In genomic region chr10:128412558-128412957, GRCm38 (mm10) we compare ENCODE assay signal across 8 mouse cellular contexts. TPM values are rescaled to one million over a fixed set of nuclear protein-coding genes. Genes with fewer than 3 reads are reported as not detected.
DNase-seq lines count a peak whose midpoint lies in the region; ATAC-seq and TF ChIP-seq lines count a peak whose summit lies in the region.

No protein-coding gene starts in this region.

- no peak for TF ChIP-seq CTCF in G1E (IDR thresholded peaks at IDR 0.05; ENCODE audit: low read depth, low read length)

- H3K27ac ChIP-seq in heart, embryonic 16.5 days (ENCODE audit: low read length) = peak overlapping the region; percentile 98
- peak overlapping the region; percentile 76; the same call in 1 of the 2 replicates for H3K27ac ChIP-seq in hindbrain, embryonic 11.5 days (ENCODE audit: low read depth, low read length)
- H3K27ac ChIP-seq in midbrain, embryonic 11.5 days (ENCODE audit: low read depth, low read length) = no peak overlapping the region

- H3K36me3 ChIP-seq in heart, embryonic 16.5 days (ENCODE audit: control insufficient read depth, insufficient read depth) = peaks cover 12% of the 10 kb centered on the region; the same call in 1 of the 2 replicates
- peaks cover 57% of the 10 kb centered on the region for H3K36me3 ChIP-seq in G1E (replicated peaks)
- peaks cover 8% of the 10 kb centered on the region; the same call in 1 of the 2 replicates for H3K36me3 ChIP-seq in hindbrain, embryonic 11.5 days (ENCODE audit: control insufficient read depth, insufficient read depth, low read length)
- H3K36me3 ChIP-seq in midbrain, embryonic 11.5 days (ENCODE audit: control insufficient read depth, insufficient read depth, low read length) = peaks cover 2% of the 10 kb centered on the region; the same call in 1 of the 2 replicates

- H3K9ac ChIP-seq in heart, embryonic 16.5 days (ENCODE audit: low read length) = peak overlapping the region; percentile 90
- H3K9ac ChIP-seq in hindbrain, embryonic 11.5 days (ENCODE audit: low read depth, low read length) = peak overlapping the region; percentile 68; the same call in 1 of the 2 replicates
- H3K9ac ChIP-seq in midbrain, embryonic 11.5 days (ENCODE audit: low read length) = peak overlapping the region; percentile 88

- H3K27me3 ChIP-seq in heart, embryonic 16.5 days (ENCODE audit: control insufficient read depth, insufficient read depth, low read length) = no peaks in the 10 kb centered on the region
- no peaks in the 10 kb centered on the region for H3K27me3 ChIP-seq in G1E (ENCODE audit: insufficient read depth, low read length)
- H3K27me3 ChIP-seq in hindbrain, embryonic 11.5 days (ENCODE audit: control insufficient read depth, insufficient read depth, low read length) = no peaks in the 10 kb centered on the region
- no peaks in the 10 kb centered on the region for H3K27me3 ChIP-seq in midbrain, embryonic 11.5 days (ENCODE audit: control insufficient read depth, insufficient read depth, low read length)

- H3K4me2 ChIP-seq in heart, embryonic 16.5 days (ENCODE audit: low read depth, low read length) = peak overlapping the region; percentile 98
- H3K4me2 ChIP-seq in hindbrain, embryonic 11.5 days (replicated peaks; ENCODE audit: low read depth, low read length) = peak overlapping the region; percentile 89
- H3K4me2 ChIP-seq in midbrain, embryonic 11.5 days = peak overlapping the region; percentile 90

- peak overlapping the region; percentile 100 for H3K4me3 ChIP-seq in heart, embryonic 16.5 days (ENCODE audit: low read length)
- peak overlapping the region; percentile 88 for H3K4me3 ChIP-seq in G1E (ENCODE audit: low read depth, low read length)
- peak overlapping the region; percentile 60 for H3K4me3 ChIP-seq in hindbrain, embryonic 11.5 days (ENCODE audit: low read depth, low read length)
- peak overlapping the region; percentile 90 for H3K4me3 ChIP-seq in midbrain, embryonic 11.5 days (ENCODE audit: low read depth, low read length)

- no peak for ATAC-seq in heart, embryonic 16.5 days (replicated peaks; ENCODE audit: extremely low read depth, insufficient read depth, low FRiP score)
- no peak for ATAC-seq in G1E (ENCODE audit: extremely low read depth, insufficient number of reproducible peaks, low FRiP score, poor library complexity, severe bottlenecking)
- no peak for ATAC-seq in hindbrain, embryonic 11.5 days (ENCODE audit: low FRiP score)
- no peak for ATAC-seq in midbrain, embryonic 11.5 days (ENCODE audit: low FRiP score)

- no peak for DNase-seq in heart, postnatal 36 days
- DNase-seq in G1E (ENCODE audit: low spot score) = no peak
- DNase-seq in hindbrain, embryonic 11.5 days (ENCODE audit: low spot score) = no peak
- DNase-seq in midbrain, embryonic 11.5 days (ENCODE audit: low spot score, missing footprints) = peak; percentile 81
- no peak for DNase-seq in layer of hippocampus, postnatal 25 days (ENCODE audit: extremely low spot score in 1 of 2, low spot score in 1 of 2)
- DNase-seq in adrenal gland, adult 18-20 months (ENCODE audit: low spot score in 2 of 2) = no peak
- no peak for DNase-seq in thymus, postnatal 36 days

- intact Hi-C loops in heart, postnatal 36 days (cut with DNase I) = loop anchor here (5.0 kb wide), 1 partner anchor 135 kb away; the partner anchor contains the start of genes Rpl41 and Zc3h10

- 18% methylated on average over 1 of the region's 1 CpGs for WGBS in heart, embryonic 16.5 days
- 80% methylated on average over 1 of the region's 1 CpGs for WGBS in hindbrain, embryonic 11.5 days
- WGBS in midbrain, embryonic 11.5 days = 52% methylated on average over 1 of the region's 1 CpGs

- H3K4me1 ChIP-seq in heart, embryonic 16.5 days (ENCODE audit: control insufficient read depth, insufficient read depth, low read length) = peaks cover 32% of the 10 kb centered on the region
- H3K4me1 ChIP-seq in G1E (ENCODE audit: insufficient read depth, low read depth, low read length) = peaks cover 55% of the 10 kb centered on the region
- peaks cover 14% of the 10 kb centered on the region for H3K4me1 ChIP-seq in hindbrain, embryonic 11.5 days (replicated peaks; ENCODE audit: control insufficient read depth, insufficient read depth, low read length)
- peaks cover 24% of the 10 kb centered on the region for H3K4me1 ChIP-seq in midbrain, embryonic 11.5 days (ENCODE audit: control insufficient read depth, insufficient read depth, low read length)

- no peaks in the 10 kb centered on the region for H3K9me3 ChIP-seq in heart, embryonic 16.5 days (replicated peaks; ENCODE audit: control insufficient read depth, low read length)
- no peaks in the 10 kb centered on the region for H3K9me3 ChIP-seq in G1E (replicated peaks)
- no peaks in the 10 kb centered on the region for H3K9me3 ChIP-seq in hindbrain, embryonic 11.5 days (ENCODE audit: control insufficient read depth, low read length)
- no peaks in the 10 kb centered on the region for H3K9me3 ChIP-seq in midbrain, embryonic 11.5 days (ENCODE audit: control insufficient read depth, low read length)

RNA-seq across cellular contexts. Expression of gene Rnf41, which starts 1.1 kb away (rescaled TPM):
- polyA plus RNA-seq in heart, embryonic 16.5 days (2015; fragmentation: Nextera tagmentation; extraction: Ambion mirVana) = 29.9 and 31.7 TPM in 2 replicates
- 10 to 100 TPM; 16.3 to 18.3 TPM for total RNA-seq in heart, postnatal 36 days (2021)
- total RNA-seq in G1E (2014; fragmentation: Nextera tagmentation) = 21.7 and 26.8 TPM in 2 replicates
- 16.6 and 17.8 TPM in 2 replicates for total RNA-seq in G1E (2017)
- 11.7 and 14.6 TPM in 2 replicates for polyA plus RNA-seq in G1E (2012)
- 44.2 and 44.7 TPM in 2 replicates for polyA plus RNA-seq in hindbrain, embryonic 11.5 days (2014; fragmentation: Nextera tagmentation; extraction: Ambion mirVana)
- polyA plus RNA-seq in midbrain, embryonic 11.5 days (2014; fragmentation: Nextera tagmentation; extraction: Ambion mirVana) = 43.1 and 43.8 TPM in 2 replicates
- 10 to 100 TPM; 68.0 to 76.9 TPM for total RNA-seq in layer of hippocampus, postnatal 25 days (2021)
- 10 to 100 TPM; 40.0 to 42.2 TPM for total RNA-seq in adrenal gland, adult 18-20 months (2021)

RNA-seq across cellular contexts. Expression of gene Nabp2, which starts 1.3 kb away (rescaled TPM):
- 55.9 and 60.4 TPM in 2 replicates for polyA plus RNA-seq in heart, embryonic 16.5 days (2015; fragmentation: Nextera tagmentation; extraction: Ambion mirVana)
- total RNA-seq in heart, postnatal 36 days (2021) = 10 to 100 TPM; 44.6 to 49.6 TPM
- total RNA-seq in G1E (2014; fragmentation: Nextera tagmentation) (121 and 148 TPM in 2 replicates), G1E (2017) (34.2 and 37.3 TPM in 2 replicates)
- polyA plus RNA-seq in G1E (2012) = 152 and 197 TPM in 2 replicates
- 125 and 130 TPM in 2 replicates for polyA plus RNA-seq in hindbrain, embryonic 11.5 days (2014; fragmentation: Nextera tagmentation; extraction: Ambion mirVana)
- 131 and 154 TPM in 2 replicates for polyA plus RNA-seq in midbrain, embryonic 11.5 days (2014; fragmentation: Nextera tagmentation; extraction: Ambion mirVana)
- 100 to 1,000 TPM in 1 of 2 experiments, 10 to 100 TPM in 1; 96.7 to 101 TPM for total RNA-seq in layer of hippocampus, postnatal 25 days (2021)
- total RNA-seq in adrenal gland, adult 18-20 months (2021) = 10 to 100 TPM; 74.3 to 75.2 TPM

RNA-seq across cellular contexts. Expression of gene Slc39a5, which starts 11.5 kb away (rescaled TPM):
- polyA plus RNA-seq in heart, embryonic 16.5 days (2015; fragmentation: Nextera tagmentation; extraction: Ambion mirVana) = 0.41 TPM in 1 of 2 replicates, not detected in the other
- total RNA-seq in heart, postnatal 36 days (2021) = not detected
- total RNA-seq in G1E (2014; fragmentation: Nextera tagmentation) = not detected in 2 replicates
- not detected in 2 replicates for total RNA-seq in G1E (2017)
- polyA plus RNA-seq in G1E (2012) = not detected in 2 replicates
- polyA plus RNA-seq in hindbrain, embryonic 11.5 days (2014; fragmentation: Nextera tagmentation; extraction: Ambion mirVana) = not detected in 2 replicates
- polyA plus RNA-seq in midbrain, embryonic 11.5 days (2014; fragmentation: Nextera tagmentation; extraction: Ambion mirVana) = not detected in 2 replicates
- not detected for total RNA-seq in layer of hippocampus, postnatal 25 days (2021)
- total RNA-seq in adrenal gland, adult 18-20 months (2021) = under 1 TPM in 1 of 2 experiments, not detected in 1; 0.16 TPM

RNA-seq across cellular contexts. Expression of gene Ankrd52, which starts 35.6 kb away (rescaled TPM):
- 8.1 and 8.5 TPM in 2 replicates for polyA plus RNA-seq in heart, embryonic 16.5 days (2015; fragmentation: Nextera tagmentation; extraction: Ambion mirVana)
- total RNA-seq in heart, postnatal 36 days (2021) = 10 to 100 TPM; 41.2 to 43.2 TPM
- 72.9 and 80.4 TPM in 2 replicates for total RNA-seq in G1E (2014; fragmentation: Nextera tagmentation)
- 5.9 and 6.6 TPM in 2 replicates for total RNA-seq in G1E (2017)
- 68.3 and 75.9 TPM in 2 replicates for polyA plus RNA-seq in G1E (2012)
- polyA plus RNA-seq in hindbrain, embryonic 11.5 days (2014; fragmentation: Nextera tagmentation; extraction: Ambion mirVana) = 9.5 and 12.3 TPM in 2 replicates
- polyA plus RNA-seq in midbrain, embryonic 11.5 days (2014; fragmentation: Nextera tagmentation; extraction: Ambion mirVana) = 7.5 and 8.6 TPM in 2 replicates
- 10 to 100 TPM; 54.7 to 69.5 TPM for total RNA-seq in layer of hippocampus, postnatal 25 days (2021)
- total RNA-seq in adrenal gland, adult 18-20 months (2021) = 10 to 100 TPM; 61.7 to 61.8 TPM

RNA-seq across cellular contexts. Expression of gene Coq10a, which starts 43.8 kb away (rescaled TPM):
- polyA plus RNA-seq in heart, embryonic 16.5 days (2015; fragmentation: Nextera tagmentation; extraction: Ambion mirVana) = 13.4 and 19.4 TPM in 2 replicates
- total RNA-seq in heart, postnatal 36 days (2021) = 100 to 1,000 TPM; 304 to 339 TPM
- total RNA-seq in G1E (2014; fragmentation: Nextera tagmentation) (28.8 and 29.8 TPM in 2 replicates), G1E (2017) (24.9 and 27.4 TPM in 2 replicates)
- polyA plus RNA-seq in G1E (2012) = 7.3 and 8.7 TPM in 2 replicates
- polyA plus RNA-seq in hindbrain, embryonic 11.5 days (2014; fragmentation: Nextera tagmentation; extraction: Ambion mirVana) = 23.8 and 24.5 TPM in 2 replicates
- polyA plus RNA-seq in midbrain, embryonic 11.5 days (2014; fragmentation: Nextera tagmentation; extraction: Ambion mirVana) = 23.1 and 23.4 TPM in 2 replicates
- 10 to 100 TPM; 52.9 to 53.5 TPM for total RNA-seq in layer of hippocampus, postnatal 25 days (2021)
- total RNA-seq in adrenal gland, adult 18-20 months (2021) = 10 to 100 TPM; 79.8 to 90.2 TPM
